Mouse (Mus musculus): ENCODE measurements around the gene Gprc5b.

DNA sequence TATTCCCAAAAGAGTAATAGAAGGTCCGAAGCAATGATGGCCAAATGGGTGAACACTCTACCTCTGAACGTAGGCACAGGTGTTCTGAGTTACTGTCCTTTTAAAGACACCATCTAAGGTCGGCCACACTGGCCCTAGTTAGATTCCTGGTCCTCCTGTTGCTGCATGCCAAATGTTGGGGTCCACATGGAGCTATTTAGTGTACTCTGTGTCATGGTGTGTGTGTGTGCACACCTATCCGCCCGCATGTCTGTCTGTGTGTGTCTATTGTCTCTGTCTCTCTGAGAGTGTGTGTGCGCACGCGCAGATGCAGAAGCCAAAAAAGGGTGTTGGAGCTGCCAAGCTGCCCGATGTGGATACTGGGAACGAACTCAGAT lies 17.9 kb downstream of the Gprc5b start:
- no peak for TF ChIP-seq CTCF (IDR thresholded peaks at IDR 0.05; ENCODE audit: low read depth)
- no peak for TF ChIP-seq EP300 (optimal IDR thresholded peaks at IDR 0.05)

Measured in stomach, postnatal 0 days (tissue).